Mouse (Mus musculus): Measurements from ENCODE around the gene Snrpa.

Gene Snrpa

GRCm38 (mm10) chr7:27221939-27222338, 25.9 kb upstream of the Snrpa start:
- TF ChIP-seq GATA4 (IDR thresholded peaks at IDR 0.05; ENCODE audit: insufficient replicate concordance, low read length): no peak

GRCm38 (mm10) chr7:27219937-27220336, 23.9 kb upstream of the Snrpa start:
- no peak for TF ChIP-seq GATA4 (IDR thresholded peaks at IDR 0.05; ENCODE audit: insufficient replicate concordance, low read length)

GRCm38 (mm10) chr7:27218586-27218985, 22.5 kb upstream of the Snrpa start:
- TF ChIP-seq GATA4 (IDR thresholded peaks at IDR 0.05; ENCODE audit: insufficient replicate concordance, low read length): no peak

- TF ChIP-seq GATA4 (IDR thresholded peaks at IDR 0.05; ENCODE audit: insufficient replicate concordance, low read length): no peak
Observed at GRCm38 (mm10) chr7:27212626-27213025, 16.6 kb upstream of the Snrpa start.

- no peak for TF ChIP-seq GATA4 (IDR thresholded peaks at IDR 0.05; ENCODE audit: insufficient replicate concordance, low read length)
Observed at GRCm38 (mm10) chr7:27203730-27204449, 7.8 kb upstream of the Snrpa start.

GRCm38 (mm10) chr7:27198779-27199178, 2.7 kb upstream of the Snrpa start:
- no peak for TF ChIP-seq GATA4 (IDR thresholded peaks at IDR 0.05; ENCODE audit: insufficient replicate concordance, low read length)

GRCm38 (mm10) chr7:27198355-27198754, 2.3 kb upstream of the Snrpa start:
- TF ChIP-seq GATA4 (IDR thresholded peaks at IDR 0.05; ENCODE audit: insufficient replicate concordance, low read length): no peak

- no peak for TF ChIP-seq GATA4 (IDR thresholded peaks at IDR 0.05; ENCODE audit: insufficient replicate concordance, low read length)
Observed at GRCm38 (mm10) chr7:27197634-27198033, 1.6 kb upstream of the Snrpa start.

GRCm38 (mm10) chr7:27197136-27197535, 1.1 kb upstream of the Snrpa start:
- no peak for TF ChIP-seq GATA4 (IDR thresholded peaks at IDR 0.05; ENCODE audit: insufficient replicate concordance, low read length)

- TF ChIP-seq GATA4 (IDR thresholded peaks at IDR 0.05; ENCODE audit: insufficient replicate concordance, low read length): no peak
Observed at GRCm38 (mm10) chr7:27193731-27194130, 2.3 kb downstream of the Snrpa start.

GRCm38 (mm10) chr7:27192434-27192833, 3.6 kb downstream of the Snrpa start:
- TF ChIP-seq GATA4 (IDR thresholded peaks at IDR 0.05; ENCODE audit: insufficient replicate concordance, low read length): no peak

- no peak for TF ChIP-seq GATA4 (IDR thresholded peaks at IDR 0.05; ENCODE audit: insufficient replicate concordance, low read length)
Observed at GRCm38 (mm10) chr7:27189271-27189931, 6.7 kb downstream of the Snrpa start.

- no peak for TF ChIP-seq GATA4 (IDR thresholded peaks at IDR 0.05; ENCODE audit: insufficient replicate concordance, low read length)
Observed at GRCm38 (mm10) chr7:27185986-27186385, 10.1 kb downstream of the Snrpa start.

GRCm38 (mm10) chr7:27184964-27185363, 11.1 kb downstream of the Snrpa start:
- no peak for TF ChIP-seq GATA4 (IDR thresholded peaks at IDR 0.05; ENCODE audit: insufficient replicate concordance, low read length)

- no peak for TF ChIP-seq GATA4 (IDR thresholded peaks at IDR 0.05; ENCODE audit: insufficient replicate concordance, low read length)
Observed at GRCm38 (mm10) chr7:27182498-27182897, 13.6 kb downstream of the Snrpa start.

- TF ChIP-seq GATA4 (IDR thresholded peaks at IDR 0.05; ENCODE audit: insufficient replicate concordance, low read length): no peak
Observed at GRCm38 (mm10) chr7:27180837-27181695, 15.0 kb downstream of the Snrpa start, which contains the start of the genes Gm21983 and Mia. Gene Gm21983, minus strand, starts transcription at chr7:27181086. Gene Mia, minus strand, starts transcription at chr7:27181157.
